Mouse (Mus musculus) regulatory T cell (primary cell): Measurements from ENCODE around the gene Zfp941.

Experiments
- in situ Hi-C: fragments of 300-600 bp; cut with MboI, MseI; formaldehyde crosslinking; loops from one replicate; pipeline ENCODE4 v1.15.1; 2025; ENCODE audit warnings: high pct_unique_total_duplicates

The Zfp941 gene

DNA sequence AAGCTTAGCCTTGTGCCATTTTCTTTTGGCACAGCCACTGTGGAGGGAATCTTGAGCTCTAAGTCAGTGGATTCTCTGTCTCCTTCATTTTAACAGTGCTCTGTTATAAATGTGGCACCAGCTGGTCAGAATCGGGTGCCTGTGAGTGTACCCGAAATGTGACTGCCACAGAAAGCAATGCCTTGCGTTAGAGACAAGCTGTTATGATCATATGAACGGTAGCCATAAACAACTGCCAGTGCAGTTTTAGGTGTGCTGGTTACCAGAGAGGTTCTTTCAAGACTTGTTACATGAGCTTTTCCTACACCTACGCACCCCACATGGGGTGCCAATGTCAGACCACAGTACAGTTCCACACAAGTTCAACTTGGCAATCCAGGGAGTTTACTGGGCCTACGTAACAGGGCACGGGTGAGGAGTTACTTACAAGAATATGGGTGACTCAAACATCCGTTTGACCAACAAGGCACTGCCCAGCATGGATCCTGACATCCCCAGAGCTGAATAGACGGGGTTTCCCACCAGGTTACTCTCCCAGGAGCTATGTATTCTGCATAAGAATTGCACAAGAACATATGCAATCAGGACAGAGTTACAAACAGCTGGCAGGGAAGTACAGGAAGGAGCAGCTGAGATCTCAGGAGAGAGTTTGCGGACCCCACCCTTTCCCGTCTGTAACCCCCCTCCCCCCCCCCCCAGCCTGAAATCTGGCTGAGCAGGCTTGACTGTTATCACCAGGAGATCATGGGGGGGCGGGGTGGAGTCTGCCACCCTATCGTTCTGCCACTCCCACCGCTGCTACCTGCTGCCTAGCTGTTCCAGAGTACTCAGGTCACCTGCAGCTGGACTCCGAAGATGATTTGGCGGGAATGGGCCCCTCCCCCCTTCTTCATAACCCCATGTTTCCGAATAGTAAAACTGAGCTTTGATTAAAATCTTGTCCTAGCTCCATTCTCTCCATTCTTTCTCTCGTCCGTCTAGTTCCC is 19.1 kb upstream of the Zfp941 start:
- in situ Hi-C loops, result loop anchor here (5.0 kb wide), 2 partner anchors 61 to 206 kb away; partner anchors contain the start of gene Cox8b

GRCm38 (mm10) chr7:140839556-140839955 is 17.6 kb upstream of the Zfp941 start:
- in situ Hi-C loops, result no loop called here

GRCm38 (mm10) chr7:140836243-140837115 is 14.5 kb upstream of the Zfp941 start:
- in situ Hi-C loops, result no loop called here

GRCm38 (mm10) chr7:140835758-140836087 is 13.7 kb upstream of the Zfp941 start:
- in situ Hi-C loops, result no loop called here

DNA sequence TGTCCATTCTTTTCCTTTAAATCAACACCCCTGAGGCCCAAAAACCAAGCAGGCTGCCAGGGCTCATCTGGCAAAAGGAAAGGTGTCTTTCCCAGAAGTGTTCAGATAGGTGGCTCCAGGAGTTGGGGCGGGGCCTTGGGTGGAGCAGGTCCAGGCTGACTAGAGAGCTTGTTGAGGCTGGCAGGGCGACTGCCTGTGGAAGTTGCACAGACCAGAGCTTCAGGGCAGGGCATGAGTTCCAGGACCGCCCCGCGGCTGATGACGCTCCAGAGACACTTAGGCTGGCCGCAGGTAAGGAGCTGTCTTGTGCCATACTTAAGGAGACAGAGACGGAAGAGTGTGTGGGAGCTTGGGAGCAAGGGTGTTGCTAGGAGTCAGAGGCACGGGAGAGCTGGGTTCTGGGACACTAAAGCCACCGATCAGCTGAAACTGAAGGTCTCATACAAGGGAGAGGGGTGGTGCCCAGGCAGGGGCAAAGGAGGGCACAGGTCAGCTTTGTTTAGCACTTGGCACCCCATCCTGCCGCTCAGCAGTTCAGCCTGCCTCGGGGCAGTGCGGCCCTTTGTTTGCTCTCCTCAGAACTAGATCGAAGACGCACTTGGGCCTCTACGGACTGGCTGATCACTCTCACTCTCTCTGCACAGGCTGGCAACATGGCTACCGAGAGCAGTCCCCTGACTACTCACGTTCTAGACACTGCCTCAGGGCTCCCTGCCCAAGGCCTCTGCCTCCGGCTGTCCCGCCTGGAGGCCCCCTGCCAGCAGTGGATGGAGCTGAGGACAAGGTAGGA is 13.2 kb upstream of the Zfp941 start, which contains the start of gene Urah:
Urah (plus strand) TSS at position 51 of the 790 bp plus-strand sequence.
- in situ Hi-C loops, result no loop called here

DNA sequence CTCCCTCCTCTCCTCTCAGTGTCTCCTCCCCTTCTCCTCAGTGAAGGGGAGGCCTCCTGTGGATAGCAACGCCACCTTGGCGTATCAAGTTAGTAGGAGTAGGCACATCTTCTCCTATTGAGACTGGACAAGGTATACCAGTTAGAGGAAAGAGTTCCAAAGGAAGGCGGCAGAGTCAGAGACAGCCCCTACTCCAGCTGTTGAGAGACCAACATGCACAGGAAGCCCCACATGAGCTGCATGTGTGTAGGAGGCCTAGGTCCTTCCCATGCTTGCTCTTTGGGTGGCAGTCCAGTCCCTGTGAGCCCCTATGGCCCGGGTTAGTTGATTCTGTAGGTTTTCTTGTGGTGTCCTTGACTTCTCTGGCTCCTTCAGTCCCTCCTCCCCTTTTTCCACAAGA is 11.4 kb upstream of the Zfp941 start:
- in situ Hi-C loops, result no loop called here

DNA sequence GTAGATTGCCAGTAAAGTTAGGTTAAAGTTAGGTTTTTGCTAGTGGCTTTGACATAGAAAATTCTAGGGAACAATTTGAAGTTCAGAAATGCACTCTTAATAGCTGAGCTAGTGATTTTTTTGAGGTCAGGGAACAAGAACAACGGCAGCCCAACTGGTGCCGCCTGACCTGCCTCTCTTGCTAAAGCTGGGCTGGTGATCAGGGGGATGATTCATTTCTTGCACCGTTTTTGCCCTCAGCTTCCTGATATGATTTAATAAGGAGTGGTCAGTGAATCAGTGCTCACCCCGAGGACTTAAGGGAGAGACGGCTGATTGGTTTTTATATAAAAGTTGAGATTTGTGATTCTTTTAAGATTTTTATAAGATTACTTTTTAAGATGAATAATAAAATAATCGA is 9.5 kb upstream of the Zfp941 start:
- in situ Hi-C loops, result no loop called here

GRCm38 (mm10) chr7:140828171-140828881 is 6.3 kb upstream of the Zfp941 start:
- in situ Hi-C loops, result no loop called here

DNA sequence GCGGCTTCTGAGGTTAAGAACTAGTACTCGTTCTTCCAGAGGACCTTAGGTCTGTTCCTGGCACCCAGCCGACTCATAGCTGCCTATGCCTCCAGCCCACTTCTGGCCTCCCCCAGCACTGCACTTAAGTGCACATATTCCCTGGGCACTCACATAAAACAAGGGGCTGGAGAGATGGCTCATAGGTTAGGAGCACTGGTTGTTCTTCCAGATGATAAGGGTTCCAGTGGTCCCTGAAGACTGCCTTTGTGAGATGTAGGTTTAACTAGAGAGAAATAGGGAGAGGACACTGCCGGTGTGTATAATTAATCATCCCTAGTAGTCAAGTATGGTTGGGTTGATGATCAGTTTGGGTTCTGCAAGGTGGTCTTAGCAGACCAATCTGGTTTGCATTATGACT is 753 bp upstream of the Zfp941 start:
- in situ Hi-C loops, result no loop called here

- in situ Hi-C loops, result no loop called here
These were observed 699 bp downstream of the Zfp941 start for GRCm38 (mm10) chr7:140821305-140821652.

GRCm38 (mm10) chr7:140820173-140820572 is 1.8 kb downstream of the Zfp941 start:
- in situ Hi-C loops, result no loop called here

GRCm38 (mm10) chr7:140812850-140813249 is 9.1 kb downstream of the Zfp941 start:
- in situ Hi-C loops, result no loop called here

- in situ Hi-C loops, result no loop called here
These were observed 10.3 kb downstream of the Zfp941 start for GRCm38 (mm10) chr7:140811714-140812113.

DNA sequence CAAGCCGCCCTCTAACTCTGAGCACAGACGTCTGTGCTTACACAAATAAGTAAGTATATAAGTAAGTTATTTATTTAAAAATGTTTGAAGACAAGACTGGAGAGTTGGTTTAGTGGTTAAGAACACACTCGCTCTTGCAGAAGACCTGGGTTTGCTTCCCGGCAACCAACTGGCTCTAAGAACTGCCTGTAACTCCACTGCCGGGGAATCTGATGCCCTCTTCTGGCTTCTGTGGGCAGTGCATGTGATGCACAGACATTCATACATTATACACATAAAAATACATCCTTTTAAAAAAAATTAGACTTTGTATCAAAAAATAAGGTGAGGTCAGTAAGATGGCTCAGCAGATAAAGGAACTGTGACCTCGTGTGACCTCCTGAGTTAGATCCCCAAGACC is 11.5 kb downstream of the Zfp941 start:
- in situ Hi-C loops, result no loop called here

GRCm38 (mm10) chr7:140805704-140806103 is 16.3 kb downstream of the Zfp941 start:
- in situ Hi-C loops, result no loop called here

DNA sequence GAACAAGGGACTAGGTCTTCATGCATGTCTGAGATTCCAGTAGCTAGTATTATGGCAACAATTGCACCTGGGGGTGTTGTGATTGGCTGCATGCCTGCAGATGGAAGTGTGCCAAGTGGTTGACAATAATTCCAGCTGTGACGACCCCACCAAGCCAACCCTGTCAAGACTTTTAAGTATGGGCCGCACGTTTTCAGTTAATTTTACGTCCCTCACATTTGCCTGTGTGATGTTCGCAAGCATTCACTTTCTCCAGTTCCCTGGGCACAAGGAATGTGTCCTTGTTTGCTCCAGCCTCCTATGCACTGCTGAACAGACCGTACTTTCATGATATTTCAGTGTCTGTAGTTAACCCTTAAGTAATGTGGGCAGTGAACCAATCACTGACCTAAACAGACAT is 19.3 kb downstream of the Zfp941 start:
- in situ Hi-C loops, result no loop called here

DNA sequence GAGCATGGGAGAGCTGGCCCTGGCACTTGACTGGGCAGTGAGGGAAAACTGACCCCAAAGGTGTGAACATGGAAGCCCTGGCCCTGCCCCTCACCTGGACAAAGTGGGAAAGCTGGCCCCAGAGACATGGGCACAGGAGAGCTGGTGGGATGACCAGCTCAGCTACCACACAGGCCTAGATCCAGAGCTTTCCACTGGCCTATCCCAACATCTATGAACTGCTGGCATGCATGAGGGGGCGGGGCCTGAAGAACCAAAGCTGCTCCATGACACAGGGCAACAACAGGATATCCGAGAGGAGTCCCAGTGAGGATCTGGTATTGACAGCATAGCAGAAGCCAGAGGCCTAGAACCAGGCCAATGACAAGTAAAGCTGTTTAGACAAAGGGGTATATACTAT is 23.8 kb downstream of the Zfp941 start:
- in situ Hi-C loops, result loop anchor here (10.0 kb wide), 1 partner anchor 613 kb away; no protein-coding TSS in a partner anchor

DNA sequence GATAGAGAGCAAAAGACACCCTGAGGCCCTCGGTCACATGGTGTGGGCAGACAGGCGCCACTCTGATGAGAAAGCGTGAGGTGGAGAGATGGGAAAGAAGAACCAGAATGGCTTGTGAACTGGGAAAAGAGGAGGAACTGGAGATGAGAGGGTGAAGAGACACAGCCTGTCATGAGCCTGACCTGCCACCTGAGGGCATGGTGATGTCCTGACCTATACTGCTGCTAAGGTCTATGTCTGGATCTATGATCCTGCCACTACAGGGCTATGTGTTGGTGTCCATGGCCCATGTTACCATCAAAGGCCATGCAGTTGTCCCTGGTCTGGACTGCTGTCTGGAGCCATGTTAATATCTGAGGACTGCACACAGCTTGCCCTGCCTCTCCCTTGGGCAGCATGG is 24.4 kb downstream of the Zfp941 start:
- in situ Hi-C loops, result loop anchor here (10.0 kb wide), 1 partner anchor 613 kb away; no protein-coding TSS in a partner anchor

DNA sequence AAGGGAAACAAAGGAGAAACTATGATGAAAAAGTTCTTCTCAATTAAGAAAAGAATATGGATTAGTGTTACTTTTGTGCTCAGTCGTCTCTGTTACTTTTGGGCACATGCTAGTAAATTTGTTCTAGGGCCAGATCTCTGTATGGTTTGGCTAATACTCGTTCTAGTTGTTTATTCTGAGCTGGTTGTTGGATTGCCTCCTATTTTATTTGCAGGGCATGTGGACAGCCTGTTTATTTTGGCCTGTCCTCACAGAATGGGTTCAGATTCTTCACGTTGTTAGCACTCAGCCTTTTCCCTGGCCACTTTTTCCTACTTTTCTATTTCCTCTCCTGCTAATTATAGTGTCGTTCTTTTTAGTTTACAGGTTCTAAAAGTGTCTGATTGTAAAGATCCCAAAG is 28.4 kb downstream of the Zfp941 start:
- in situ Hi-C loops, result loop anchor here (10.0 kb wide), 1 partner anchor 609 kb away; no protein-coding TSS in a partner anchor

- in situ Hi-C loops, result loop anchor here (10.0 kb wide), 1 partner anchor 883 kb away; no protein-coding TSS in a partner anchor
These were observed 33.9 kb downstream of the Zfp941 start for GRCm38 (mm10) chr7:140788053-140788435.
